Mouse (Mus musculus): ENCODE results near the gene Twf2.

- TF ChIP-seq CTCF (IDR thresholded peaks at IDR 0.05; ENCODE audit: insufficient read depth, low read length) (0 out of 2 replicates have a peak, but pooled peaks have one; percentile 12), POLR2A (IDR thresholded peaks at IDR 0.05; ENCODE audit: borderline replicate concordance, extremely low read depth, low read depth, low read length) (no peak)
Measured at GRCm38 (mm10) chr9:106230734-106231106, 27.8 kb downstream of the Twf2 start.
